Mouse (Mus musculus): Measurements from ENCODE around the gene Tmem88b.
"Not testable (repeated sequence)": the region's sequence is repeated elsewhere in the genome, so short reads cannot be mapped to it uniquely, and the experiment has no call there.

The Tmem88b gene

GRCm38 (mm10) chr4:155759862-155760612 lies 25.6 kb downstream of the Tmem88b start:
- DNase-seq = peak; percentile 58 to 68

GRCm38 (mm10) chr4:155757011-155757410 lies 28.7 kb downstream of the Tmem88b start:
- no peak for DNase-seq

- peak; percentile 63 to 65 for DNase-seq
These were observed 38.8 kb downstream of the Tmem88b start for GRCm38 (mm10) chr4:155746575-155747490.

- DNase-seq = peak; percentile 78 to 79
These were observed 39.6 kb downstream of the Tmem88b start for GRCm38 (mm10) chr4:155746036-155746548.

GRCm38 (mm10) chr4:155745136-155745535 lies 40.5 kb downstream of the Tmem88b start:
- no peak for DNase-seq

GRCm38 (mm10) chr4:155744474-155744873 lies 41.2 kb downstream of the Tmem88b start:
- peak in 1 of 2 experiments; percentile 34 for DNase-seq

GRCm38 (mm10) chr4:155742684-155743083 lies 43.0 kb downstream of the Tmem88b start:
- DNase-seq = no peak

GRCm38 (mm10) chr4:155740681-155741080 lies 45.0 kb downstream of the Tmem88b start:
- not testable (repeated sequence) for DNase-seq

- DNase-seq = peak; percentile 80 to 83
These were observed 45.7 kb downstream of the Tmem88b start for GRCm38 (mm10) chr4:155739741-155740636.

GRCm38 (mm10) chr4:155739152-155739551 lies 46.5 kb downstream of the Tmem88b start:
- peak; percentile 48 to 66 for DNase-seq

- DNase-seq = no peak
These were observed 47.4 kb downstream of the Tmem88b start for GRCm38 (mm10) chr4:155738262-155738661.

GRCm38 (mm10) chr4:155736421-155736820 lies 49.3 kb downstream of the Tmem88b start:
- peak in 1 of 2 experiments; percentile 17 for DNase-seq

GRCm38 (mm10) chr4:155735788-155736187 lies 49.9 kb downstream of the Tmem88b start:
- no peak for DNase-seq

GRCm38 (mm10) chr4:155734951-155735702 lies 50.5 kb downstream of the Tmem88b start:
- DNase-seq = peak; percentile 95 to 96

GRCm38 (mm10) chr4:155734350-155734941 lies 51.2 kb downstream of the Tmem88b start, which contains the start of gene Tmem240:
TSS of gene Tmem240 (plus strand) at chr4:155734800.
- DNase-seq = peak; percentile 99 to 100

GRCm38 (mm10) chr4:155733267-155733666 lies 52.4 kb downstream of the Tmem88b start:
- DNase-seq = no peak
